Mouse (Mus musculus): Measurements from ENCODE around the gene Stip1. TPM values are rescaled to one million over a fixed set of nuclear protein-coding genes. Genes with fewer than 3 reads are reported as not detected.

Gene Stip1
- 197 TPM for polyA plus RNA-seq (2017; shearing (Covaris generic))

GRCm38 (mm10) chr19:7039841-7040636 is at the start of gene Stip1:
TSS of gene Stip1 (minus strand) at chr19:7039967.

GRCm38 (mm10) chr19:7056248-7057087 is 16.7 kb upstream of the Stip1 start, which contains the start of gene Macrod1:
TSS of gene Macrod1 (plus strand) at chr19:7056810.

GRCm38 (mm10) chr19:7019191-7019590 is 20.6 kb downstream of the Stip1 start, which contains the start of gene Fermt3:
TSS of gene Fermt3 (minus strand) at chr19:7019469.

GRCm38 (mm10) chr19:6996006-6996405 is 43.8 kb downstream of the Stip1 start, which contains the start of the genes Nudt22 and Trpt1:
TSS of gene Nudt22 (minus strand) at chr19:6996117.
TSS of gene Trpt1 (plus strand) at chr19:6996131.

GRCm38 (mm10) chr19:6992011-6992858 is 47.5 kb downstream of the Stip1 start, which contains the start of gene Dnajc4:
TSS of gene Dnajc4 (minus strand) at chr19:6992572.

GRCm38 (mm10) chr19:6987061-6987903 is 52.5 kb downstream of the Stip1 start, which contains the start of gene Vegfb:
TSS of gene Vegfb (minus strand) at chr19:6987651.

GRCm38 (mm10) chr19:6980381-6981093 is 59.2 kb downstream of the Stip1 start, which contains the start of gene Fkbp2:
TSS of gene Fkbp2 (minus strand) at chr19:6980501.

GRCm38 (mm10) chr19:6975537-6976521 is 63.9 kb downstream of the Stip1 start, which contains the start of gene Plcb3:
TSS of gene Plcb3 (minus strand) at chr19:6976470.

GRCm38 (mm10) chr19:6974211-6975205 is 65.3 kb downstream of the Stip1 start, which contains the start of gene Ppp1r14b:
TSS of gene Ppp1r14b (plus strand) at chr19:6974968.

Other genes with a start within 250 kb of the Stip1 start
- gene Rps6ka4, start 199.3 kb downstream of the Stip1 start, polyA plus RNA-seq (2017; shearing (Covaris generic)): 27.2 TPM
- gene Ccdc88b, start 181.8 kb downstream of the Stip1 start, polyA plus RNA-seq (2017; shearing (Covaris generic)): 50.5 TPM
- 163 TPM for gene Trmt112, start 130.3 kb downstream of the Stip1 start, polyA plus RNA-seq (2017; shearing (Covaris generic))
- gene Prdx5, start 129.9 kb downstream of the Stip1 start, polyA plus RNA-seq (2017; shearing (Covaris generic)): 141 TPM
- gene Esrra, start 118.2 kb downstream of the Stip1 start, polyA plus RNA-seq (2017; shearing (Covaris generic)): 16.7 TPM
- not detected for gene Catsperz, start 114.6 kb downstream of the Stip1 start, polyA plus RNA-seq (2017; shearing (Covaris generic))
- not detected for gene Kcnk4, start 105.5 kb downstream of the Stip1 start, polyA plus RNA-seq (2017; shearing (Covaris generic))
- gene Bad, start 98.1 kb downstream of the Stip1 start, polyA plus RNA-seq (2017; shearing (Covaris generic)): 11.2 TPM
- gene Gpr137, start 97.5 kb downstream of the Stip1 start, polyA plus RNA-seq (2017; shearing (Covaris generic)): 6.3 TPM
- 131 TPM for gene Ppp1r14b, start 65.0 kb downstream of the Stip1 start, polyA plus RNA-seq (2017; shearing (Covaris generic))
- gene Plcb3, start 63.5 kb downstream of the Stip1 start, polyA plus RNA-seq (2017; shearing (Covaris generic)): 8.5 TPM
- 18.6 TPM for gene Fkbp2, start 59.5 kb downstream of the Stip1 start, polyA plus RNA-seq (2017; shearing (Covaris generic))
- gene Vegfb, start 52.3 kb downstream of the Stip1 start, polyA plus RNA-seq (2017; shearing (Covaris generic)): 6.1 TPM
- gene Dnajc4, start 47.4 kb downstream of the Stip1 start, polyA plus RNA-seq (2017; shearing (Covaris generic)): 36.2 TPM
- 4.6 TPM for gene Nudt22, start 43.9 kb downstream of the Stip1 start, polyA plus RNA-seq (2017; shearing (Covaris generic))
- 4.1 TPM for gene Trpt1, start 43.8 kb downstream of the Stip1 start, polyA plus RNA-seq (2017; shearing (Covaris generic))
- 241 TPM for gene Fermt3, start 20.5 kb downstream of the Stip1 start, polyA plus RNA-seq (2017; shearing (Covaris generic))
- gene Macrod1, start 16.8 kb upstream of the Stip1 start, polyA plus RNA-seq (2017; shearing (Covaris generic)): 34.3 TPM
- not detected for gene Flrt1, start 65.8 kb upstream of the Stip1 start, polyA plus RNA-seq (2017; shearing (Covaris generic))
- 61.1 TPM for gene Otub1, start 166.3 kb upstream of the Stip1 start, polyA plus RNA-seq (2017; shearing (Covaris generic))
- 377 TPM for gene Cox8a, start 177.6 kb upstream of the Stip1 start, polyA plus RNA-seq (2017; shearing (Covaris generic))
- gene Naa40, start 201.2 kb upstream of the Stip1 start, polyA plus RNA-seq (2017; shearing (Covaris generic)): 34.3 TPM
- 3.1 TPM for gene Rcor2, start 227.4 kb upstream of the Stip1 start, polyA plus RNA-seq (2017; shearing (Covaris generic))